Mouse (Mus musculus): Measurements from ENCODE around the gene Vps9d1. TPM values are rescaled to one million over a fixed set of nuclear protein-coding genes. Genes with fewer than 3 reads are reported as not detected.

Gene Vps9d1
- total and polyA plus RNA-seq, 2 experiments from 2014 or later = 57.5 to 92.3 TPM

GRCm38 (mm10) chr8:123244382-123244781 is 9.8 kb downstream of the Vps9d1 start:
- Histone ChIP-seq H3K4me3 (ENCODE audit: low read length) (no peak overlapping the region), H3K9ac (replicated peaks; ENCODE audit: low read length) (no peak overlapping the region), H3K36me3 (ENCODE audit: insufficient read depth, low read length) (peaks cover 66% of the 10 kb centered on the region), H3K4me1 (ENCODE audit: insufficient read depth, low read length) (no peaks in the 10 kb centered on the region), H3K4me2 (ENCODE audit: low read depth, low read length) (no peak overlapping the region), H3K9me3 (ENCODE audit: low read length) (no peaks in the 10 kb centered on the region), H3K27ac (no peak overlapping the region), H3K27me3 (ENCODE audit: insufficient read depth, low read length) (no peaks in the 10 kb centered on the region)
- TF ChIP-seq CTCF (IDR thresholded peaks at IDR 0.05; ENCODE audit: low read depth) = no peak
- 92% methylated on average over 4 of the region's 4 CpGs for WGBS
- DNase-seq (ENCODE audit: low spot score) (no peak), ATAC-seq (no peak)

GRCm38 (mm10) chr8:123243053-123243452 is 11.1 kb downstream of the Vps9d1 start:
- no peak for ATAC-seq
- DNase-seq (ENCODE audit: low spot score) = no peak
- no peak for TF ChIP-seq CTCF (IDR thresholded peaks at IDR 0.05; ENCODE audit: low read depth)
- Histone ChIP-seq H3K36me3 (ENCODE audit: insufficient read depth, low read length) (peaks cover 54% of the 10 kb centered on the region), H3K27me3 (ENCODE audit: insufficient read depth, low read length) (no peaks in the 10 kb centered on the region), H3K4me2 (ENCODE audit: low read depth, low read length) (no peak overlapping the region), H3K9ac (replicated peaks; ENCODE audit: low read length) (no peak overlapping the region), H3K9me3 (ENCODE audit: low read length) (no peaks in the 10 kb centered on the region), H3K4me1 (ENCODE audit: insufficient read depth, low read length) (no peaks in the 10 kb centered on the region), H3K4me3 (ENCODE audit: low read length) (no peak overlapping the region), H3K27ac (no peak overlapping the region)
- WGBS = 75% methylated on average over 11 of the region's 11 CpGs

GRCm38 (mm10) chr8:123242107-123242923 is 11.8 kb downstream of the Vps9d1 start:
- no peaks in the 10 kb centered on the region for H3K27me3 ChIP-seq (ENCODE audit: insufficient read depth, low read length)
- WGBS = 87% methylated on average over 7 of the region's 7 CpGs
- H3K4me2 ChIP-seq (ENCODE audit: low read depth, low read length) = no peak overlapping the region
- no peak overlapping the region for H3K27ac ChIP-seq
- TF ChIP-seq CTCF (IDR thresholded peaks at IDR 0.05; ENCODE audit: low read depth) = no peak
- no peaks in the 10 kb centered on the region for H3K4me1 ChIP-seq (ENCODE audit: insufficient read depth, low read length)
- peaks cover 47% of the 10 kb centered on the region for H3K36me3 ChIP-seq (ENCODE audit: insufficient read depth, low read length)
- no peaks in the 10 kb centered on the region for H3K9me3 ChIP-seq (ENCODE audit: low read length)
- no peak overlapping the region for H3K9ac ChIP-seq (replicated peaks; ENCODE audit: low read length)
- H3K4me3 ChIP-seq (ENCODE audit: low read length) = no peak overlapping the region
- ATAC-seq (no peak), DNase-seq (ENCODE audit: low spot score) (no peak)

GRCm38 (mm10) chr8:123239398-123239797 is 14.8 kb downstream of the Vps9d1 start:
- Histone ChIP-seq H3K27ac (no peak overlapping the region), H3K4me1 (ENCODE audit: insufficient read depth, low read length) (peaks cover 15% of the 10 kb centered on the region), H3K9ac (replicated peaks; ENCODE audit: low read length) (no peak overlapping the region), H3K27me3 (ENCODE audit: insufficient read depth, low read length) (no peaks in the 10 kb centered on the region), H3K36me3 (ENCODE audit: insufficient read depth, low read length) (peaks cover 20% of the 10 kb centered on the region), H3K9me3 (ENCODE audit: low read length) (no peaks in the 10 kb centered on the region), H3K4me3 (ENCODE audit: low read length) (no peak overlapping the region), H3K4me2 (ENCODE audit: low read depth, low read length) (no peak overlapping the region)
- 74% methylated on average over 10 of the region's 10 CpGs for WGBS
- ATAC-seq = no peak
- TF ChIP-seq CTCF (IDR thresholded peaks at IDR 0.05; ENCODE audit: low read depth) = no peak
- DNase-seq (ENCODE audit: low spot score) = no peak

GRCm38 (mm10) chr8:123235520-123236497 is 18.3 kb downstream of the Vps9d1 start, which contains the start of gene Spata2l:
Gene Spata2l (minus strand): TSS chr8:123236233.
- H3K9me3 ChIP-seq (ENCODE audit: low read length) = no peaks in the 10 kb centered on the region
- H3K27me3 ChIP-seq (ENCODE audit: insufficient read depth, low read length) = no peaks in the 10 kb centered on the region
- peak; percentile 42 for TF ChIP-seq CTCF (IDR thresholded peaks at IDR 0.05; ENCODE audit: low read depth)
- peak; percentile 80 for ATAC-seq
- peaks cover 15% of the 10 kb centered on the region for H3K4me1 ChIP-seq (ENCODE audit: insufficient read depth, low read length)
- peak within 1 kb of the TSS; percentile 74 for H3K9ac ChIP-seq (replicated peaks; ENCODE audit: low read length)
- 1% methylated on average over 57 of the region's 57 CpGs for WGBS
- no peaks in the 10 kb centered on the region for H3K36me3 ChIP-seq (ENCODE audit: insufficient read depth, low read length)
- peak; percentile 88 for DNase-seq (ENCODE audit: low spot score)
- peak within 1 kb of the TSS; percentile 68 for H3K27ac ChIP-seq
- H3K4me2 ChIP-seq (ENCODE audit: low read depth, low read length) = peak within 1 kb of the TSS; percentile 92
- peak within 1 kb of the TSS; percentile 57 for H3K4me3 ChIP-seq (ENCODE audit: low read length)

- Histone ChIP-seq H3K4me3 (ENCODE audit: low read length) (peak overlapping the region; percentile 57), H3K4me2 (ENCODE audit: low read depth, low read length) (peak overlapping the region; percentile 92), H3K27me3 (ENCODE audit: insufficient read depth, low read length) (no peaks in the 10 kb centered on the region), H3K9me3 (ENCODE audit: low read length) (no peaks in the 10 kb centered on the region), H3K27ac (peak overlapping the region; percentile 68; the same call in 1 of the 2 replicates), H3K36me3 (ENCODE audit: insufficient read depth, low read length) (no peaks in the 10 kb centered on the region), H3K9ac (replicated peaks; ENCODE audit: low read length) (peak overlapping the region; percentile 74), H3K4me1 (ENCODE audit: insufficient read depth, low read length) (peaks cover 15% of the 10 kb centered on the region)
- peak; percentile 27; the same call in 1 of the 2 replicates for ATAC-seq
- no peak for TF ChIP-seq CTCF (IDR thresholded peaks at IDR 0.05; ENCODE audit: low read depth)
- DNase-seq (ENCODE audit: low spot score) = peak; percentile 68
- WGBS = 30% methylated on average over 13 of the region's 13 CpGs
Measured at GRCm38 (mm10) chr8:123234918-123235519, 19.1 kb downstream of the Vps9d1 start.
